Mouse (Mus musculus) testis, postnatal 10 days (tissue): ENCODE measurements around the gene Thtpa.

ENCODE experiments used
- DNase-seq: peaks from one replicate; pipeline ENCODE4 v3.0.0; 2021; ENCODE audit warnings: low spot score

Thtpa gene

DNA sequence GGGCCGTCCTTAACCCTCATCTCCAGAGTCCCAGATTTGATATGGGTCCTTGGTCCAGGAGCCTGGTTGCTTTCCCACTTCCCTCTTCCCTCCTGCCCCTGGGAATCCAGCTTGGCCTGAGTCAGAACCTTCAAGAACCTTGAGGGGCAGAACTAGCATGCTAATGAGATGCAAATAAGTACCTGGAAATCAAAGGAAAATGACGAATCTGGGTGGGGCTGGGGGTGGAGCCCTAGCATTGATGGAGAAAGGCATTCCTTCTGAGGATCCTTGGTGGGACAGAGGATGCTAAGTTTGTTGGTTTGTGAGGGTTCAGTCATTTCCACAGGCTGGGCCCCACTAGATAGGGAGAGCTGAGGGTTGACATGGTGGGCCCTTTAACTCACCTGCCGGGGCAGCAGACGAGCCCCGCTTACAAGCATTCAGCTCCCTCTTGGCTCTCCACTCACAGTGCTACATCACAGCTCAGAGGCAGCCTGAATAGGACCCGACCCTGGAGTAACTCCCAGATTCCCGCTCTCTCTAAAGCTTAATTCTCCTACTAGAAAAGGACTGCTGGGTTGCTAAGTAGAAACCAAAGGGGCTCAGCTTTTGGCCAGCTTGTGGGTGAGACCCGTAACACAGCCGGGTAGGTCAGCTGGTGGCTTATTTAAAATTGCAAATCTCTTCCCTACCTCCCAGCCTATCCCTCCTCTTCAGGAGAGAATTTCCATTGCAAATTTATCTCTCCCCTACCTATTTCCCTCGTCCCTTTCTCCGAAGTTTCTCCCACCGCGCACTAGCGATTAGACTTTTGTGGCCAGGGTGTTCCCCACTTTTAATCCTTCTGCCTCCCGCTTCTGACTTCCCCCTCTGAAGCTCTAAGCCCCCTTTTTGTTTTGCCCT, 16.9 kb upstream of the Thtpa start:
- no peak for DNase-seq

DNA sequence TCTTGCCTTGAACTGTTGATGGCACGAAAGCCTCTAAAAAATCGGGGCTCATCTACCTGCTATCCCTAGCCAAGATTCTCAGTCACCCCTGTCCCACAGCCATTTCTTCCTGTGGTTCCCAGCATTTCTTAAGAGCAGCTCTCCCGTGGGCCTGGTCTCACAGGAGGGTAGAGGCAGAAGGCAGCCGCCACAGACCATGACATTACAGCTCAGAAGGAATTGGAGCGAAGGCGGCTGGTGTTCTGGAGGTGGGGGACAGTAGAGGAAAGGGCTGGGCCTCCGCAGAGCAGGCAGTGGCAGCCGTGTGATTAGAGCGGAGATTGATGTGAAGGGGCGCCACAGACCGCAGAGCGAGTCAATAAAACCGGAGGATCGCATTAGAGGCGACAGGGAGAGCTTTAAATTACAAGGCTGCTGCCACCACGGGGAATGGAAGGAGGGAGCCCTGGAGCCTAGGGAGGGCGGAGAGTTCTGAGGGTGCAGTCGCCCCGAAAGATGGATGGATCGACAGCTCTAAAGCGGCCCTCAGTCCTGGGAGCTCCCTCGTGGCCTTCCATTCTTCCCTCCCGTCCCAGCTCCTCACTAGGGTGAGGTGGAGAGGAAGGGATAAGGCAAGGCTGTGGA, 16.1 kb upstream of the Thtpa start:
- no peak for DNase-seq

DNA sequence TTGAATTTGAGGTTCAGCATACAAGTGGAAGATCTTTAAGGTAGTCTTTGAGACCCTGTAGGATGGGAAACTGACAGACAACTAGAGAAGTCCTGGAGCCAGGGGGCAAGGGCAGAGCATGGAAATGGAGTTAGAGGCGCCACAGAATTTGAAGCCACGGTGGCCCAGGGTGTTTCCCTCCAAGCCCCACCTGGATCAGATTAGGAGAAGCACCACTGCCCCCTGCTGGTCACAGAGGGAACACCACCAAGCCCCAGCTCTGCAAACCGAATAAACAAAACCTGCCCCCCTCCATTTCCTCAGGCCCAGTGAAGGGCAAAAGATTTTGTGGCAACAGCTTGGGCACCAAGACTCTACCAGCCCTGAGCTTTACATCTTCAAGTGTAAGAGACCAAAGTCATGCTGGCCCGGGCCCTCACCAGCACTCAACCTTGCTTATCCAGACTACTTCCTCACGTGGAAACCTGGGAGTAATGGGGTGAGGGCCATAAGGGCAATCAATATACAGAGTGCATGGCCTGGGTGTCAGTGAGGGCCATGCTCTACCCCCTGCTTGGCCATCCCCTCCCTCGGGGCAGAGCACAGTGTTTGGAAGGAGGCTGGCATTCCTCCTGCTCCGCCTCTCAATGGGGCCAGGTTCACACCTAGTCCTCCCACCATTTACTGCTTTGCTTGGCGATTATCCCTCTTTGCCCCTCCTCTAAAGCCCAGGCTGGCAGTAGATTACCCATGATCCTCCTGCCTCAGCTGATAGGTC, 15.2 kb upstream of the Thtpa start:
- DNase-seq: peak; percentile 85

DNA sequence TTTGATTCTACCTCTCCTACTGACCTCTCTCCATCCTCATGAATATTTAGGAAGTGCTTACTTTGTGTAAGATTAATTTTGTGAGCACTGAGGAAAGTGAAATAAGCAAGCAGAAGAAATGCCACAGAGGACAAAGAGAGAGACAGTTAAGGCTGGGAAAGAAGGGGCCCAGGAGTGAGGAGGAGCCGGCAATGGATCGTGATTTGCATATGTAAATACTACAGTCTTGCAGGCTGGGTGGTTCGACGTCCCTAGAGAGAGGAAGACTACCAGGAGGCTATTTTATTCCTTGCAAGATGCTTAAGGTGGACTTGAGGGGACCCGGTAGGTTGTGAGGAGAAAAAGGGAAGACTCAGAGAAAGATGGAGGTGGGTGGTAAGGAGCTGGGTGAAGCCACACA, 13.5 kb upstream of the Thtpa start:
- DNase-seq: no peak

DNA sequence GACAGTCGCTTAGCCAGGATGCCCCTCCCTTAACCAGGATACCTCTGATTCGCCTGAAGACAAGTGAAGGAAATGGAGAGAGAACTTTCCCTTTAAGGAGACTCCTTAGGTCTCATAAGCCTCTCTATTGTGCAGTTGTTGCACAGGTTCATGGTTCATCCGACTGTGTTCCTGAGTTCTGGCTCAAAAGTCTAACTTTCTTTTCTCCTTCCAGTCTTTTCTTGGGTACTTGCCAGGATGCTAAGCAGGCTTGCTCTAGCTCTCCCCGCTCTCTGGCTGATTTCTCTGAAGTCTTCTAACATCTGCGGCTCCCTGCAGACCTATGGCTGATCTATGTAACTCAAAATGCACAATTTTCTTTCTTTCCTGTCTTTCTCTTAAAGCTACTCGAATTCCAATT, 11.1 kb upstream of the Thtpa start:
- DNase-seq: no peak

DNA sequence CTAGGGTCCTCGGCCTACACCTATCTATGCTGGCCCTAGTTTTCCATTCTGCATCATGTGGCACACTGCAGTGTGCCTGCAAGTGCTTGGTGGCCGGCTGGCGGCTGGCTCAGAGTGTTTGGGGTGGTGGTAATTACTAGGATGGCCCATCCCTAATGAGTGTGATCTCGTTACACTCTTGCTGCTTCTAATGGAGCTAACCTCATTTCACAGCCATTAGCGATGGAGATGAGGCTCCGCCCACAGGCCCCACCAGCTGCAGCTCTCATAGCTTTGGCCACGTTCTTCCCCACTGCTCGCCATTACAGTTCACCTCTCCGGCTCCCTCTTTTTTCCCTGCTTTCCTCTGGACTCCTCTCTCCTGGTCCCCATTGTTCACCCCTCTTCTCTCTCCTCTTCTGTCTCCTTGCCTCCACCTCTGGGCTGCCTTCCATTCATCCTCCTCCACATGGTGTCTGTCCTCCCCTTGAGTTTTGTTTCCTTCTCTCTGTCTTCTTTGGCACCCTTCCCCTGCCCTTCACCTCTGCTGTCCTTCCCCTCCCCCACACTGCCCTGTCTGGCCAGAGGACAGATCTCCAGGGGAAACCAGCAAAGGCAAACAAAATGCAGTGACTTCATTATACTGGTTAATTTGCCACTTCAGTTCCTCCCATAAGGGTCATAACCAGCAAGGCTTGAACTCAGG, 9.1 kb upstream of the Thtpa start:
- no peak for DNase-seq

DNA sequence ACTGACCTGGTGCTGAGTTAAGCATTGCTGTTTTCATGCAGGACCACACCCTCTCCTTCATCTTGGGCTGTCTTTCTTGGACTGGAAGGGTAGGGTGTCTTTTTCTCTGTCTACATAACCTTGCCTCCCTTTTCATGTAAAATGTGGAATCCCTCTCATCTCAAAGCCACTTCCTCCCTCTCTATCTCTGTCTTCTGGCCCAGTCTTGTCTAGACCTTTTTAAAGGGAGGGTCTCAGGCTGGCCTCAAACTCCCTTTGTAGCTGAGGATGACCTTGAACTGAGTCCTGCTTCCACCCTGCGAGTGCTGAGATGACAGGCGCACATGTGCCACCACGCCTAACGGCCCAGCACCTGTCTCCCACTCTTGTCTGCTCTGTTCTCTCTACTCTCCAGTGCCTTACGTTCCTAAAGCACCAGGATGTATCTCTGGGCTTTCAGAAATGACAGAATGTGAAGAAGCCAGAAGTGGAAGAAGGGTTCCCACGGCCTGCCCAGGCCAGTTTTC, 8.5 kb upstream of the Thtpa start:
- no peak for DNase-seq

DNA sequence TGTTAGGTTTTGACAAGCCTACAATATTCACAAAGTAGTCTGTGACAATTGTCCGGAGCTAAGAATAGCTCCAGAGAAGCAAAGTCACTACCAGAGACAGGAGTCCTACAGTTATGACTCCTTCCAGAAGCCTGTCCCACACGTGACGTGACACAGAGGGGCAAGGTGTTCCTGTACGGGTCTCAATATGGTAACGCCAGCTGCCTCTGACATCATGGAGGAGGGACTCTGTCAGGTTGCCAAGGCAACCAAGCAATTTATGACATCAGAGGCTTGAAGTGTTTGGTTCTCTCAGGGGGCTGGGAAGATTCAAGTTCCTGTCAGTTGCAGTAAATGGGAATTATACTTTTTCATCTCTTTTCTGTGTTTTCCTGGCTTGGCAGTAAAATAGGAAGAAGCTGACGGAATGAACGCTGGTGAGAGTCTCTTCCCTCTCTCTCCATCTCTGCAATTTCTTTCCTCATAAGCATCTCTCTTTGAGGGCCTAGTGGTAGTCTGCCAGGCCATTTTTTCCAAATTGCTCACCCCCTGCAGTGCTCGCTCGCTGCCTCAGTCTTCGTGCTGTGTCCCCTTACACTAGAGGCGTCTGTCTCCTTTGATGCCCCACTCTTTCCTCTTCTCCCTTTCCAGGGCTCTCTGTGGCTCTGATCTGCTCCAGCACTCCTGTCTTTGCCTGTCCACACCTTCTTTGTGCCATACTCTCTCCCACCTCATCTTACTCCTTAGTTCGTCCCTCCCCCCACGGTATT, 5.2 kb upstream of the Thtpa start:
- DNase-seq: no peak

DNA sequence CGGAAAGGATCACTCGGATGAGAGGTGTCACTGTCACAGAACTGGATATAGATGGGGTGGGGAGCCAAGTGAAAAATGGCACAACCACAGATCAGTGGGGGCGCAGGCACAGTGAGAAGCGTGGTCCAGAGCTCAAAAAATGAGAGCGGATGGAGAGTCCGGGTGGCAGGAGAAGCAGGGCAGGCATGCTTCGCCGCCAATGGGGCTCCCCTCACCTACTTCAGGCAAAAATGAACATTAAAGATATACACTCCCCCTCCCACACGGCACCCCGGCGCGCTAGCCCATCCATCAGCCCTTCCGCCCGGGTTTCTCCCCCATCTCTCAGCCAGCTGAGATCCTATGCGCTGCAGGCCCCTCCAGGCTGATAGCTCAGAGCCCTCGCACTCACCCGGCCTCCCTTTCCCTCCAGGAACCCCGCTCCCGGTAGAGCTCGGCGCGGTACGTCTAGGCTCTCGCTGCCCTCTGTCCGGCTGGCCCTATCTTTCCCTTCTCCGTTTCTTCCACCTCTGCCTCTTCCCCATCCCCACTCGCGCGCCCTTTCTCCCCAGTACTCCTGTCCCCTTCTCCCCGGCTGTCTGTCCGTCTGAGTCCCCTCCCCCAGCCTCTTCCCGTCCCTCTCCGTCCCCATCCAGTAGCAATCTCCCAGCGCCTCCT, 3.2 kb upstream of the Thtpa start:
- DNase-seq: no peak

DNA sequence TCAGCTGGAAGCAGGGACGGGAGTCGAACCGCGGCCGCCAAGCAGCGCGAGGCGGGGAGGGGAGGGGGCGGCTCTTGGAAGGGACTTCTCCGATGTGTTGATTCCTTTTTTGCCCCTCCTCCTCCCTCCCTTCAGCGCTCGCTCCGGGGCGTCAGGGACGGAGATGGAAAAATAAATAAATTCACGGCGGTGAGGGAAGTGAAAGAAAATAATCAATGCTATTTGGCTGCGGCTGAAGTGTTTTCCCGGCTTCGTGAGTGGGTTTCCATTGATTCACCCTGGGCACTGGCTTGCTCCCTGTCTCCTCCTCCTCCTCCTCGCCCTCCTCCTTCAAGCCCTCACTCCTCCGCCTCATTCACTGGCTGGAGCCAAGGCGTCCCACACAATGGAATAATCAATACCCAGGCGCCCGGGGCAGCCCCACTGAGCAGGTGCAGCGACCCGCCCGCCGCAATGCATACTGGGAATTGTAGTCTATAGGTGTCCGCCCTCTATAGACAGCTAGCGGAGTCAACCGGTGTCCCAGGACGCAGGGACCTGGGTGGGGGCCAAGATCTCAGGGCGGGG, 2.5 kb upstream of the Thtpa start, which contains the start of gene Zfhx2:
Gene Zfhx2 (minus strand): TSS at position 314 of the 567 bp plus-strand sequence.
- peak; percentile 94 for DNase-seq

DNA sequence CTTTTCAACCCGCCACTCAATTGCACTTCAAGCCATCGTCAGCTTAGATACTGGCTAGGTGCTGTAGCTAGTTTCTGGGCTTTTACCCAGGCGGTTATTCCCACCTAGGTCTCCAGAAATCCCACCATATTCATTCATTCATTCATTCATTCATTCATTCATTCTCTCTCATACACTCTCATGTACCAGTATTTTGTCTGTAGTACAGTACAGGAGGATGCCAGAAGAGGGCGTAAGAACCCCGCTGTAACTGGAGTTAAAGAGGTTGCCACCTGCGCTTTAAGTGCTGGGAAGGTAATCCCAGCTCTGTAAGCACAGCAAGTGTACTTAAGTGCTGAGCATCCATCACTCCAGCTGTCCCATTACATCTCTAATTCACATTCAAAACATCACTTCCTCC, 657 bp upstream of the Thtpa start:
- no peak for DNase-seq

DNA sequence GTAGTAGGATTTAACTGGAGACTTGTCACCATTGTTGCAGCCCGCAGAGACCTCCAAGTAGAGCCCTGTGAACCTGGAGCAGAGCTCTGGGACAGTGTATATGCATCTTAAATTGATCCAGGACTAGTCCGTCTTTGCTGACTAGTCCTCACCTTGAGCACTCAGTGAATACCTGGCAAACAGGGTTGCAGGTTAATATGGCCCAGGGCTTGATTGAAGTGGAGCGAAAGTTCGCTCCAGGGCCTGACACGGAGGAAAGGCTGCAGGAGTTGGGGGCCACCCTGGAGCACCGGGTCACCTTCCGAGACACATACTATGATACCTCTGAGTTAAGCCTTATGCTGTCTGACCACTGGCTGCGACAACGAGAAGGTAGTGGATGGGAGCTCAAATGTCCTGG, 679 bp downstream of the Thtpa start:
- DNase-seq: no peak

DNA sequence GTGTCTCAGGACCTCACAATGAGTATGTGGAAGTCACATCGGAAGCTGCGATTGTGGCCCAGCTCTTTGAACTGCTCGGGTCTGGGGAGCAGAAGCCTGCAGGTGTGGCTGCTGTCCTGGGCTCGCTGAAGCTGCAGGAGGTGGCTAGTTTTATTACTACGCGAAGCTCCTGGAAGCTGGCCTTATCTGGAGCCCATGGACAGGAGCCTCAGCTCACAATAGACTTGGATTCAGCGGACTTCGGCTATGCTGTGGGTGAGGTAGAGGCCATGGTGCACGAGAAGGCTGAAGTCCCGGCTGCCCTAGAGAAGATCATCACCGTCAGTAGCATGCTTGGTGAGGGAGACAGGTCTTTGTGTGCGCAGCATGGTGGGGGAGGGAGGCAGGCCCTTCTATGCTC, 1.1 kb downstream of the Thtpa start:
- no peak for DNase-seq

DNA sequence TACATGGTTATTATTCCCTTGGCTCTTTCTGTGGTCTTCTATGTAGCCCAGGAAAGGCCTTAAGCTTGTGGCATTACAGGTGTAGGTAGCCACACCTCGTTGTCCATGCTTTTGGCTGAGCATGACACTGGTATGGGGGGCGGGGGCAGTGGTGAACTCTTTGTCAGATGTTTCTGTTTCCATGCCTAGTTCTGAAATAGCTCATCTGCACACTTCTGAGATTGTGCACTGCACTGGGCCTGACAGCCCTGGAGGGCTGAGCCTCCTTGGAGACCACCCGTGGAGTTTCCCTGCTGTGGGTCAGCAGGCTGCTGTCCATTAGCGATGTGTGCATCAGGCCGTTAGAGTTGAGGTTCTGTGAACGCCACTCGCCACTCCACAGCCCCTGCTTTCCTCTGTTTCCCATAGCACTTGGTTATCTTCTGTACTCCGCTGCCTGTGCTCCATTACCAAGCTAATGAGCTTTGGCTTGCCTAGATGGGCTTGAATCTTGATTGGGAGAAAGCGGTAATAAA, 2.0 kb downstream of the Thtpa start:
- DNase-seq: no peak

DNA sequence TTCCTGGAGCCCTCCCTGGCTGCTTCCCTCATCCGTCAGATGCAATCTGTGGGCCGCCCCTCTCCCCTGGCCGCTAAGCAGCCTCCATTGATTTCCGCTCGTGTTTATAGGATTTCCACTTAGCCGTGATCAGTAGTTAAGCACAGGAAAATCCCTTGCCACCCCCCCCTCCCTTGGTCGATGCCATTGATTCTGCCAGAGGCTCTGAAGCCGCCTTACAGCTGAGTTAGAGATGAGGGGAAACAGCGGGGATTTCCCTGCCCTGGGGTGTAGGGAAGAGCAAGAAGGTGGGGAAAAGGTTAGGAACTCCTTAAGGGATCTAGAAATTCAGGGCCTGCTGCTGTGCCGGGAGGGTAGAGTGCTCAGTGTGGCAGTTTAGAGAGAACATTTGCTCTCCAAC, 3.1 kb downstream of the Thtpa start:
- DNase-seq: no peak

DNA sequence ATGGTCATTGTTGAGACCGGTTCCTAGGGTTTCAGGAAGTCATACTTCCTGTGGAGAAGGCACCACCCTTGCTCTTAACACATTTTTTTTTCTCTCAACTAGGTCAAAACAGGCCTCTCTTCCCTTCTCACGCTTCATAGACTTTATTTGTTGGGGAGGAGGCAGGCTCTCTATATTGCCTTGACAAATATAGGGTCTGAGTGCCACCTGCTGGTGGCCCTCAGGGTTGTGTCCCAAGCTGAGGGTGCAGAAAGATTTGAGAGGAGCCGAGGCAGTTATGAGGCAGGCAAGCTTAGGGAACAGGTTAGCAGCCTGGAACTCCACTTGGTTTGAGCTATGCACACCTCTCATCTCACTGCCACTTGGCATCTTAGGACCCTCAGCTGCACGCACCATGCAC, 3.5 kb downstream of the Thtpa start:
- no peak for DNase-seq

DNA sequence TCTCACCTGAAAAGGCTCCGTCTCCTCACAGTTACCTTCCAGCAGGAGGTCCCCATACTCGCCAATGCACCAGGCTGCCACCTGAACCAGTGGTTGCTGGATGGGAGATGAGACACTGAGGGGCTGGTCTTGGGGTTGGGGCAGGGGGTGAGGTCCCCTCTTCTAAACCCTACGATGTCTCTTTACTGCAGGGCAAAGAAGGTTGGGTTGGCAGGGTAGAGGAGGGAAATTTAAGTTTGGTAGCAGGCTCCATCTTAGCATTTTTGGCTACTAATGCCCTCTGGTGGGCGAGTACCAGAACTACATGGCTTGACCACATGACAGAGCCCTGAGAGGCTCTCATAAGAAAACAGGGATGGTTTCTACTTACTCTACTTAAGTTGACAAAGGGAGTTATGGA, 7.0 kb downstream of the Thtpa start:
- DNase-seq: no peak

DNA sequence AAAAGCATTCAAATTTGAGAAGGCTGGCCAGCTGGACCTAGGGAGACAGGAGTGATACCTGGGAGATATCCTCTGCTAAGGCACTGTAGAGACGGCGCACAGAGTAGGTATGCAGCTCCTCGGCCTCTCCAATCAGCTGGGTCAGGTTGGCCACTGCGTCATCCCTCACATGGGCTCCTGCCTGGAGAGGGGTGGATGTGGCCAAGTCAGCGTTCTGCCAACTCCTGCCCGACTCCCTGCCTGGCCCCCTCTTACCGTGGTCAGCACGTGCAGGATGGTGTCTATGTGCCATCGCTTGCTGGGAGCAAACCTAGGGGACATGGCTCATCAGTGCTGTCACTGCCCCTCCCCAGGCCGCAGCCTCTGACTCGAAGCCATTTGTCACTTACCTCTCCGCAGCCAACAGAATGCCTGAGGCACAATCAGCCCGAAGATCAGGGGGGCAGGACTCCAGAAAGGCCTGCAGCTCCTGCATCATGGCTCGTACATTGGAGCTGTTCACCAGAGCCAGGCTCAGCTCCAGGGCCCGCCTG, 7.7 kb downstream of the Thtpa start:
- peak; percentile 42 for DNase-seq

DNA sequence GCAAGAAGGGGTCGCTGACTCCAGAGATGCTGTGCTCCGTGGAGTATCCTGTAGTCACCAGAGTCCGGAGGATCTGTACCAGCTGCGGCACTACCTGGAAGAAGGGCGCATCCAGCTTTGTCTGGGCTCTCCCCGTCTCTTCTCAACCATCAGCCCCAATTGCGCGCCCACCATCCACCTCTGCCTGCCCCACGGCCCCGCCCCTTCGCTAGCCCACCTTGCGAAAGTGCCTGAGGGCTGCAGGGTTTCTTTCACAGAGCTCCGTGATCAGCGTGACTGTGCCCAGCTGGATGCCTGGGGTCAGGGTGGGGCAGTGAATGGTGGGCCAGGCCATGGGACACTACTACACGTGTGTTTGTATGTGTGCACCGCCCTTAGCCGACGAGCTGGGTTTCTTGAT, 9.8 kb downstream of the Thtpa start:
- DNase-seq: no peak

DNA sequence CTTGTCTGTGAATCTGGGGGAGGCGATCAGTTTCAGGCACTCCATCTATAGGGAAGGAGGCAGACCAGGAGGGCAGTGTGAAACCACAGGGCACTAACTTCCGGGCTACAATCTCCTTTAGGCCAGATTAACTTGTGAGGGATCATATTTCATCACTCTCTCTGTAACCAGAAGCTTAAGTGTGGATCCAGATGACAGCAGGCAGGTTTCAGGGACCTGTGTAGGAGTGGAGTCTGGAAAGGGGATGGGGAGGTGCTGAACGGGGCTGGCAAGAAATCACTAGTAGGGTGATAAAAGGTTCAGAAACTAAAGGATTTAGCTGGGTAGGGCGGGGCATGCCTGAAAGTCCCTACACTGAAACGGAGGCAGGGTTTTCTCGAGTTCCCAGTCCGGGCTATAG, 10.8 kb downstream of the Thtpa start:
- no peak for DNase-seq
